Mouse (Mus musculus): ENCODE results near the gene Hoxb7. TPM values are rescaled to one million over a fixed set of nuclear protein-coding genes. Genes with fewer than 3 reads are reported as not detected.

Gene Hoxb7
- polyA plus RNA-seq, 2 experiments, result 2.7 to 4.4 TPM

DNA sequence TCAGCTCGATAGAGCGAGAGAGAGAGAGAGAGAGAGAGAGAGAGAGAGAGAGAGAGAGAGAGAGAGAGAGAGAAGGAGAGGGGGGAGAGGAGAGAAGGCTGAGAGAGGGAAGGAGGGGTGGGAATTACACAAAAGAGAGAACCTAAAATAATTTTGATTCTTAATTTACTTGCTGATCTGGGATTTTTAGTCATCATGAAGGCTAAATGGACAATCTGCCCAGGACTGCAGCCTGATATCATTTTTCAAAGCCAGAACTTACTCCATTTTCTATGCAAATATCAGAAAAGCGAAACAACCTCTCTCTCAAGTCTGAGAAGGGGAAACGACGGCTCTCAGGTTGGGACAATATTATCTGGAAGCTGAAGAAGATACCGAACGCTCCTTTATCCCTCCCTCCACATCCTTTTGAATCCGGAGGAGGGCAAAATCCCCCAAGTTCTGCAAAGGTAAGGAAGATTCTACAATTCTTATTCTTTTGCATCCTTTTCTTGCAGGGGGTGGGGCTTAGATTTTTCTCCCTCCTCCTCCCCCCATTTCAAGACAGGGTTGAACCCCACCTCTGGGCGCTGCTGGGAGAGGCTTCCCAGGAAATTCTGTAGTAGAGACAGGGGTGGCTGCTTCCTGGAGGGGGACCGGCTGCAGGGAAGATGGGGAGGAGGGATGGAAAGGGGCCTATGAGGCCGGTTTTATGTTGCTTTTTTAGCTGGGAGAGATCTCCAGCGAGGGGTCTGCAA is 6.3 kb downstream of the Hoxb7 start:
- no peak overlapping the region for H3K9ac ChIP-seq (ENCODE audit: low read depth, low read length, severe bottlenecking)
- H3K4me3 ChIP-seq (replicated peaks; ENCODE audit: low read length), result peak overlapping the region; percentile 20
- TF ChIP-seq POLR2A (IDR thresholded peaks at IDR 0.05; ENCODE audit: borderline replicate concordance, extremely low read depth, insufficient read depth, insufficient read length), result no peak
- peaks cover 99% of the 10 kb centered on the region for H3K27me3 ChIP-seq (ENCODE audit: control insufficient read depth, insufficient read depth, low read length)
- DNase-seq (ENCODE audit: low spot score), result no peak
- WGBS, result 3% methylated on average over 12 of the region's 12 CpGs
- no peaks in the 10 kb centered on the region for H3K4me1 ChIP-seq (ENCODE audit: control insufficient read depth, insufficient read depth, low read length)
- H3K4me2 ChIP-seq (replicated peaks; ENCODE audit: low read depth, low read length, severe bottlenecking), result no peak overlapping the region
- H3K9me3 ChIP-seq (ENCODE audit: control insufficient read depth, low read length), result no peaks in the 10 kb centered on the region
- H3K36me3 ChIP-seq (ENCODE audit: control insufficient read depth, insufficient read depth, low read length), result no peaks in the 10 kb centered on the region
- H3K27ac ChIP-seq (replicated peaks; ENCODE audit: low read depth, low read length), result no peak overlapping the region
- no peak for ATAC-seq (ENCODE audit: low FRiP score, low read depth)

GRCm38 (mm10) chr11:96293302-96293921 is 7.0 kb downstream of the Hoxb7 start:
- Histone ChIP-seq H3K36me3 (ENCODE audit: control insufficient read depth, insufficient read depth, low read length) (no peaks in the 10 kb centered on the region), H3K27ac (replicated peaks; ENCODE audit: low read depth, low read length) (no peak overlapping the region), H3K9me3 (ENCODE audit: control insufficient read depth, low read length) (no peaks in the 10 kb centered on the region), H3K27me3 (ENCODE audit: control insufficient read depth, insufficient read depth, low read length) (peaks cover 99% of the 10 kb centered on the region), H3K9ac (ENCODE audit: low read depth, low read length, severe bottlenecking) (no peak overlapping the region), H3K4me3 (replicated peaks; ENCODE audit: low read length) (peak overlapping the region; percentile 20), H3K4me2 (replicated peaks; ENCODE audit: low read depth, low read length, severe bottlenecking) (0 out of 2 replicates have a peak overlapping the region, but pooled peaks have one; percentile 3), H3K4me1 (ENCODE audit: control insufficient read depth, insufficient read depth, low read length) (no peaks in the 10 kb centered on the region)
- no peak for TF ChIP-seq POLR2A (IDR thresholded peaks at IDR 0.05; ENCODE audit: borderline replicate concordance, extremely low read depth, insufficient read depth, insufficient read length)
- 4% methylated on average over 22 of the region's 22 CpGs for WGBS
- ATAC-seq (ENCODE audit: low FRiP score, low read depth), result no peak
- no peak for DNase-seq (ENCODE audit: low spot score)

- Histone ChIP-seq H3K27me3 (ENCODE audit: control insufficient read depth, insufficient read depth, low read length) (peaks cover 100% of the 10 kb centered on the region), H3K4me1 (ENCODE audit: control insufficient read depth, insufficient read depth, low read length) (no peaks in the 10 kb centered on the region), H3K9ac (ENCODE audit: low read depth, low read length, severe bottlenecking) (no peak overlapping the region), H3K27ac (replicated peaks; ENCODE audit: low read depth, low read length) (no peak overlapping the region), H3K4me3 (replicated peaks; ENCODE audit: low read length) (peak overlapping the region; percentile 20; the same call in 1 of the 2 replicates), H3K4me2 (replicated peaks; ENCODE audit: low read depth, low read length, severe bottlenecking) (0 out of 2 replicates have a peak overlapping the region, but pooled peaks have one; percentile 13), H3K9me3 (ENCODE audit: control insufficient read depth, low read length) (no peaks in the 10 kb centered on the region), H3K36me3 (ENCODE audit: control insufficient read depth, insufficient read depth, low read length) (no peaks in the 10 kb centered on the region)
- DNase-seq (ENCODE audit: low spot score), result peak; percentile 73
- 0 out of 2 replicates have a peak, but pooled peaks have one; percentile 38 for ATAC-seq (ENCODE audit: low FRiP score, low read depth)
- WGBS, result 0% methylated on average over 32 of the region's 32 CpGs
- TF ChIP-seq POLR2A (IDR thresholded peaks at IDR 0.05; ENCODE audit: borderline replicate concordance, extremely low read depth, insufficient read depth, insufficient read length), result no peak
These were observed 8.0 kb downstream of the Hoxb7 start for GRCm38 (mm10) chr11:96294245-96295091.

DNA sequence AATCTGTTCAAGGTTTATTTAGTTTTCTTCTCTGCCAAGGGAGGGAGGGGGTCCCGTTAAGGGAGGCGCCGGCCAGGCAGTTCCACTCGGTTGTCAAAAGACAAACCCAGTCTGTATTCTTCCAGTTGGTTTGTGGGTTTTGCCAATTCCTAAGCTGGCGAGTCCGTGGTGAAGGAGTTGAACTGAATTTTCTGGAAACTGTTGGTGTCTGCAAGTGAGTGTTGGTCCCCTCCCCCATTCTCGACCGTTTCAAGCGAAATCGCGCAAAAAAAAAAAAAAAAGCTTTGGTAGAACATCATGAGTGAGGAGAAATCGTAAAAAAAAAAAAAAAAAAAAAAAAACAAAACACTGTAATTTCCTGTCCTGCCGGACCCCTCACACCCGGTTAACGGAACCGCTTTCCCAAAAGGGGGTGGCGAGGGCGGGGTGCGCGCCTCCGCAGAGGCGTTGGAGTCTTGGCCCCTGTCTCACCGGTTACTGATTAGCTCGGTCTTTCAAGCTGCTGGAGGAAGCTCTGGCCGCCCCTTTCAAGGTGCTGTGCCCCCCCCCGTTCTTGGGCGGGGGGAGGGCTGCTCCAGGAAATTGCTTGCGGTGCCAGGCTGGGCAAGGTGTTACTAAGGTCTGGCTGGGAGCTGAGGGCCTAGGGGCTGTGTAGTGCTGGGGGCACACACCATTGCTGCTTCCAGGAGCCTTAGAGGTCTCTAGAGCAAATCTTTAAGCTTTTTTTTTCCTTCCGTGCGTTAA is 8.8 kb downstream of the Hoxb7 start:
- TF ChIP-seq POLR2A (IDR thresholded peaks at IDR 0.05; ENCODE audit: borderline replicate concordance, extremely low read depth, insufficient read depth, insufficient read length), result no peak
- no peak overlapping the region for H3K4me3 ChIP-seq (replicated peaks; ENCODE audit: low read length)

More for the DNA sequence above, 8.8 kb downstream of the Hoxb7 start:
- Histone ChIP-seq H3K27ac (replicated peaks; ENCODE audit: low read depth, low read length) (no peak overlapping the region), H3K4me2 (replicated peaks; ENCODE audit: low read depth, low read length, severe bottlenecking) (0 out of 2 replicates have a peak overlapping the region, but pooled peaks have one; percentile 1), H3K4me1 (ENCODE audit: control insufficient read depth, insufficient read depth, low read length) (no peaks in the 10 kb centered on the region), H3K36me3 (ENCODE audit: control insufficient read depth, insufficient read depth, low read length) (no peaks in the 10 kb centered on the region), H3K27me3 (ENCODE audit: control insufficient read depth, insufficient read depth, low read length) (peaks cover 100% of the 10 kb centered on the region), H3K9ac (ENCODE audit: low read depth, low read length, severe bottlenecking) (no peak overlapping the region), H3K9me3 (ENCODE audit: control insufficient read depth, low read length) (no peaks in the 10 kb centered on the region)
- WGBS, result under 1% methylated on average over 30 of the region's 30 CpGs
- DNase-seq (ENCODE audit: low spot score) (no peak), ATAC-seq (ENCODE audit: low FRiP score, low read depth) (no peak)
